Mouse (Mus musculus): ENCODE data around the gene Ifna16. TPM values are rescaled to one million over a fixed set of nuclear protein-coding genes. Genes with fewer than 3 reads are reported as not detected.

The Ifna16 gene
- not detected in 2 replicates for polyA plus RNA-seq (2016; fragmentation: Nextera tagmentation; extraction: Ambion mirVana)

DNA sequence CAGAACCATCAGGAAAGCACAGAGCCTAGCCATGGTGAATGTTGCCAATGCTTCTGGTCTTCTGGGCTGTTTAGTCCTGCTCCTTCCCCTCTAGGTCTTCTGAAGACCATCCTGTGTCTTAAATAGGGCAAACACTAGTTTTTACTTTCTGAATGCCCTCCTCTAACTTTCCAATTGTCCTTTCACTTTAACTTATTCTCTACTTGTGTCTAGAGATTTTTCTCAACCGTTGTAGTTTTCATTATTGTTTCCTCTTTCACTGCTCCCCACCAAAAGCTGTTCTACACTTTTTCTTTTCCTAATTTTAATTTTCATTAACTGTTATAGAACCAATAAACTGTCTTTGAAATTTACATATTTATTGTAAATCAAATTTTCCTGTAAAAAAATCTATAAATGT lies at the start of gene Ifna16:
Ifna16 (minus strand) TSS at position 101 of the 400 bp plus-strand sequence.
- Histone ChIP-seq H3K27ac (replicated peaks) (no peak within 1 kb of the TSS), H3K9me3 (no peaks in the 10 kb centered on the region), H3K27me3 (no peaks in the 10 kb centered on the region), H3K4me1 (no peaks in the 10 kb centered on the region), H3K9ac (replicated peaks) (no peak within 1 kb of the TSS), H3K36me3 (no peaks in the 10 kb centered on the region), H3K4me2 (replicated peaks) (no peak within 1 kb of the TSS), H3K4me3 (no peak within 1 kb of the TSS)
- ATAC-seq (ENCODE audit: low FRiP score, low read depth) = no peak
- WGBS = 77% methylated on average over 1 of the region's 1 CpGs

DNA sequence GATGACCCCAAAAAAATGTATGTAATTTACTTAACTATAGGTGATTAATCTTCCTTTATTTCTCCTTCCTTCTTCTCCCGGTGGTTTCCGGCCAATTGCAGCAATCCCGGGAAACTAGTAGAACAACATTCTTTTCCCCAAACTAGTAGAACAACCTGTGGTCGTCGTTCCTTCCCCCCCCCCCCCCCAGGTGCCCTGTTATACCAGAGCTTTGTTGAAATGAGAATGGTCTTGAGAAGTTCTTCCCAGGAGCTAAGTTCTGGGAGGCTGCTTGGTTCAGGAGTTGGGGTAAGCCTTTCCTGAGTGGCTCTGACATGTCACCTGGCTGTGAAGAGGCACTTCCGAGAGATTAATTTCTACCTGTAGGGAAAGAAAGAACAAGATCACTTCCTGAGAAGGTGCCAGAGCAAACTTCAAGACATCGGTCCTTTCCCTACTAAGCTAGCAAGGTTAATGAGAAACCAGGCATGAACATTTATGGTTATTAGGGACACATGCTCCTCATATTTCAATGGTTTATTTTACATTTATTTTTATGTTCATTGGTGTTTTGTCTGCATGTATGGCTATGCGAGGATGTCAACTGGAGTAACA lies 46.9 kb upstream of the Ifna16 start:
- H3K9me3 ChIP-seq = no peaks in the 10 kb centered on the region
- peaks cover 8% of the 10 kb centered on the region for H3K36me3 ChIP-seq
- no peak overlapping the region for H3K9ac ChIP-seq (replicated peaks)
- H3K4me3 ChIP-seq = no peak overlapping the region
- no peaks in the 10 kb centered on the region for H3K27me3 ChIP-seq
- no peak overlapping the region for H3K4me2 ChIP-seq (replicated peaks)
- ATAC-seq (ENCODE audit: low FRiP score, low read depth) = no peak
- H3K4me1 ChIP-seq = peaks cover 20% of the 10 kb centered on the region
- 71% methylated on average over 8 of the region's 8 CpGs for WGBS
- H3K27ac ChIP-seq (replicated peaks) = no peak overlapping the region

DNA sequence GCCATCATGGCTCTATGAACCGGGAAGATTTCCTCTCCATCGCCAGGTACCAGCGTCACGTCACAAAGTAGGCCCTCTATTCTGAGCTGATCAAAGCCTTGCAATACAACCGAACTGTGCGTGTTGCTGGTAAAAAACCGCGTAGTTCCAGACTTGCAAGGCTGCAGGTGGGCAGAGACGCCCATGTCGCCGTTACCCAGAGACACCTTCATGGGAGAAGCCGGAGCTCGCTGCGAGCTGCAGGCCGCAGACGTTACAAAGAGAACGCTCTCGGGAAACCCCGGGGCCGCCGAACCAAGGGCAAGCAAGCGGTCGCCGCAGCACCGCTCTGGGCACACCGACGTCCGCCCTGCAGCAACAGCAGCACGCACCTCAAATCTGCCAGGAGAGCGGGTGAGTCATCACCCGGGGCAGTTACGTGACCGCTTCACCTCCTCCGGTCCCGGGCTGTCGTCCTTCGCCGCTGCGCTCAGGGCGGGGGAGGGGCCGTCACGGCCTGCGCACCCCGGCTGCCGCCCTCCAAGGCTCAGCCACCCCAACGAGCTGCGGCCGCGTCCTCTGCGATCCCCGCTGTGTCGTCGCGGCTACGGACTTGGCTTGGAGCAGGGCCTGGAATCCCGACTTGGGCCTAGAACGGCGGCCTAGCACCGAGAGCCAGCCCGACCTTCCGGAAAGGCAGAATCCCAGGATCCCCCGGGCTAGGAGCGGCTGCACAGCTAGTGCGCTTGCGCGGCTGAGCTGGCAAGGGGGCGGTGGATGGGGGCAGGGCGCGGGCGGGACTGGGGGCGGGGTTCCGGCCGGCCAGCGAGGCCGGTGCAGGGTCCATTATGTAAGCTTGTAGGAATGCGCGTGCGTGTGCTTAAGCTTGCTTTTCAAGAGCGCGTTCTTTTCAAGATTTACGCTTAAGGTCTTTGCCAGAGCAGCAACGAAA lies 45.3 kb upstream of the Ifna16 start, which contains the start of the genes Gm26566 and Klhl9:
Gm26566 (plus strand) TSS at position 15 of the 931 bp plus-strand sequence.
Klhl9 (minus strand) TSS at position 675 of the 931 bp plus-strand sequence.
- WGBS = under 1% methylated on average over 82 of the region's 82 CpGs
- Histone ChIP-seq H3K4me1 (peaks cover 26% of the 10 kb centered on the region), H3K9ac (replicated peaks) (peak within 1 kb of the TSS; percentile 83), H3K36me3 (peaks cover 13% of the 10 kb centered on the region), H3K27me3 (no peaks in the 10 kb centered on the region), H3K27ac (replicated peaks) (peak within 1 kb of the TSS; percentile 92), H3K4me3 (peak within 1 kb of the TSS; percentile 93), H3K9me3 (no peaks in the 10 kb centered on the region), H3K4me2 (replicated peaks) (peak within 1 kb of the TSS; percentile 79)
- ATAC-seq (ENCODE audit: low FRiP score, low read depth) = peak; percentile 98

DNA sequence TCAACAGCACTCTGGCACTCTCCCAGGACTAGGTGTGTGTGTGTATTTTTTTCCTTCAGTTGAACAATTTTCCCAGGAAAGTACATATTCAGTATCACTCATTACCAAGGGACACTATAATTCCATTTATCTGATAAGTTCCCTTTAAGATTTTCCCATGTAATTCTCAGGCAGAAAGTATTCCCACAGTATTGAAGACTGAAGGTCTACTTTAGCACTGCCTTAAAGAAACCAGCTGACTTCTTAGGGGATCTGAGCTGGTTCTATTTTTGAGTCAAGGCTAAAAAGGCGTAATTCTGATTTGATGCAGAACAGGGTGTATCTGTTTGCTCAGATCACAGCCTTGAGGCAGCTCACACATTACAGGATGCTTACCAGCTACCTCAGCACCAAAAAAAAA lies 42.0 kb upstream of the Ifna16 start:
- peaks cover 30% of the 10 kb centered on the region for H3K36me3 ChIP-seq
- no peak overlapping the region for H3K9ac ChIP-seq (replicated peaks)
- H3K27ac ChIP-seq (replicated peaks) = no peak overlapping the region
- peak overlapping the region; percentile 34 for H3K4me3 ChIP-seq
- WGBS = 69% methylated on average over 1 of the region's 1 CpGs
- H3K9me3 ChIP-seq = no peaks in the 10 kb centered on the region
- ATAC-seq (ENCODE audit: low FRiP score, low read depth) = no peak
- H3K4me1 ChIP-seq = peaks cover 26% of the 10 kb centered on the region
- H3K27me3 ChIP-seq = no peaks in the 10 kb centered on the region
- peak overlapping the region; percentile 50 for H3K4me2 ChIP-seq (replicated peaks)

DNA sequence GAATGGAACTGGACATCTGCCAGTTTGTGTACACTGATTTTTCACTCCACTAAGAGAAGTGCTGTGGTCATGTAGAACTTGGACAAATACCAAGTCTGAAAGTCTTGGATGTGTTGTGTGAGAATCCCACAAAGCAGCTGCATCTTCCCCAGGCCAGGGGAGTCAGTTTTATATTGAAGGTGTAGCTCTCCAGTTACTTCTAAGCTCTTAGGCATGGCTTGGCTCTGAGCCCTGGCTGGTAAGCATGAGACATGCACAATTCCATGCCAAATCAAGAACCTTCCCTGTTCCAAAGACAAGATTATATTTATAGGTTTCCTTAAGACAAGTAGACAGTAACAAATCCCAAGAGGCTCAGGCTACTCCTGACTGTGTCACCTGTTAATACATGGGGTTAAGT lies 38.3 kb upstream of the Ifna16 start:
- Histone ChIP-seq H3K9ac (replicated peaks) (no peak overlapping the region), H3K4me1 (peaks cover 12% of the 10 kb centered on the region), H3K36me3 (peaks cover 33% of the 10 kb centered on the region), H3K4me2 (replicated peaks) (no peak overlapping the region), H3K27ac (replicated peaks) (no peak overlapping the region), H3K4me3 (no peak overlapping the region), H3K27me3 (no peaks in the 10 kb centered on the region), H3K9me3 (no peaks in the 10 kb centered on the region)
- ATAC-seq (ENCODE audit: low FRiP score, low read depth) = no peak

DNA sequence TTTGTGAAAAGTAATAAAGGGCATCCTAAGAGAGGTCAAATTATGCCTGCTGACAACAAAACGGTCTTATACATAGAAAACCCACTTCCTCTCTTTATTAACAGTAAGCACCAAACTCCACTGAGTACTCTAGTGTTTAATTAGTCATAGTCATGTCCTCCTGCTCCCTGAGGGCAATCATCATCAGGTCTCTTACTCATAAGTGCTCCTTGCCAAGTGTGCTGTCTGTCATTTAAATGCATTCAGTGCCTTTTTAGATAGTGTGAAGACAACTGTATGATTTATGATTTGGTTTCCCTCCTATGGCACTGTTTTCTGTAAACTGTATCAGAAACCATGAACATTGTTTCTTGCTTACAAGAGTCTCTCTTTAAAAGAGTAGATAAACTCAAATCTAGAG lies 37.6 kb upstream of the Ifna16 start:
- Histone ChIP-seq H3K9ac (replicated peaks) (no peak overlapping the region), H3K36me3 (peaks cover 31% of the 10 kb centered on the region), H3K27me3 (no peaks in the 10 kb centered on the region), H3K4me1 (peaks cover 10% of the 10 kb centered on the region), H3K4me2 (replicated peaks) (no peak overlapping the region), H3K9me3 (no peaks in the 10 kb centered on the region), H3K4me3 (no peak overlapping the region), H3K27ac (replicated peaks) (no peak overlapping the region)
- no peak for ATAC-seq (ENCODE audit: low FRiP score, low read depth)
- 92% methylated on average over 1 of the region's 1 CpGs for WGBS

DNA sequence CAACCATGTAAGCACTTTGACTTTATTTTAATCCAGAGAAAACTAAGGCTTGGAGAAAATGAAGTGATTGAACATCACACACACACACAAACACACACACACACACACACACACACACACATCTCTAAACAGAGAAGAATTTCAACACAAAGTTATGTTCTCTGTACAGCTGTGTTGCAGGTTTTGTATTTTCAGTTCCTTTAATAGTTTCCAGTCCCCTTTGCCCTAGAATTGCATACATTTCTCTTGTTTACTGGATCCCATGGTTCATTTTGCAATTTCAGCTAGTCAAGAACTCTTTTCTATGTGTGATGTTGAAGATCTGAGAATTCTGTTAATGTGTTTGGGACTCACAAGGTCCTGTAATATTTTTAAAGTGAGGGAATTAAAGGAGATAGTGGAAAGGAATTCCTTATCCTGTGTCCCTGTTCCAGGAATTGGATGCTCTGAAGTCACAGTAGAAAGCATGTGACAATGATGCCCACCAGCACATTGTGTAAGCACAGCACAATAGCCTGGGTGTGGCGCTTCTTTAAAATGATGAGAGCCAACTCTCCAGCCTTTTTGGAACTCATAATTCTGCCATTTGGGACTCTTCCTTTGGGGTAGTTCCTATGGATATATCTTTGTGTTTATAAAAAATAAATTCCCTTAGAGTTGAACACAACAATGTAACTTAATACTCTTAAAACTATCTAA lies 30.6 kb upstream of the Ifna16 start:
- H3K36me3 ChIP-seq = no peaks in the 10 kb centered on the region
- no peak overlapping the region for H3K4me2 ChIP-seq (replicated peaks)
- H3K4me1 ChIP-seq = no peaks in the 10 kb centered on the region
- no peak overlapping the region for H3K27ac ChIP-seq (replicated peaks)
- H3K4me3 ChIP-seq = no peak overlapping the region
- no peak overlapping the region for H3K9ac ChIP-seq (replicated peaks)
- ATAC-seq (ENCODE audit: low FRiP score, low read depth) = no peak
- 92% methylated on average over 1 of the region's 1 CpGs for WGBS
- no peaks in the 10 kb centered on the region for H3K9me3 ChIP-seq
- H3K27me3 ChIP-seq = no peaks in the 10 kb centered on the region

DNA sequence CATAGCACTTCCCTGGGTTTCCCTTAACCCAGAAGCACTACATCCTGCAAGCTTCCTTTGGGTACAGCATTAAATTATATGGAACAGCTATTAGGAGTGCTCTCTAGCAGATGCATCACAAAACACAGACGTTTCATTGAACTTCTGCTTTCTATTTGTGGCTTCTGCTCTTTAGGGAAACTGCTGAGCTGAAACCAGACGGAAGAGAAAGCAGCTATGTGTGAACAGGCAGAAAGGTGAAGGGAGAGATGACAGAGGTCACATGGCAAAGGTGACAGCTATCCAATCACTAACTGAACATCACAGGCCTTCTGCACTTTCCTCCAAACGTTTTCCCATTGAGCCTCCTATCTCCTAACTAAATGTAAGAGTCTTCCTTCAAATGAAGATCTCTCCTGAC lies 29.2 kb upstream of the Ifna16 start:
- Histone ChIP-seq H3K4me3 (no peak overlapping the region), H3K36me3 (no peaks in the 10 kb centered on the region), H3K27ac (replicated peaks) (no peak overlapping the region), H3K9ac (replicated peaks) (no peak overlapping the region), H3K4me1 (no peaks in the 10 kb centered on the region), H3K9me3 (no peaks in the 10 kb centered on the region), H3K4me2 (replicated peaks) (no peak overlapping the region), H3K27me3 (no peaks in the 10 kb centered on the region)
- ATAC-seq (ENCODE audit: low FRiP score, low read depth) = no peak
- 36% methylated on average over 3 of the region's 3 CpGs for WGBS

DNA sequence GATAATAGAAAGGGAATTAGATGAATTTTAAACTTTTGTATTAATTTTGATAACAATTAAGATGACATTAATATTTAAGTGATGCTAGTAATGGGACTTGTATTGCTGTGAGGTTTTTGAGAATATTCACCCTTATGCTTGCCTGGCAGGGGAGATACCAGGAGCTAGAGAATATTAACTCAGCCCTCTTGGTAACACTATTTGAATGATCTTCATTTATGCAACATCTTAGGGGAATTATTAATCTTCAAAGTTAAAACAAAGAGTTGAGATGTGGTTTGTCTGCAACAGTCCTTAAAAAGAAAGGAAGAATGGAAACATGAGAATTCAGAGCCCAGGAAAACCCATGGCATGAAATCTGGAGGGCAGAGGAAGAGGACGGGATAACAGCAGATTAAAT lies 22.6 kb upstream of the Ifna16 start:
- Histone ChIP-seq H3K27me3 (no peaks in the 10 kb centered on the region), H3K9me3 (no peaks in the 10 kb centered on the region), H3K36me3 (no peaks in the 10 kb centered on the region), H3K4me3 (no peak overlapping the region), H3K4me1 (no peaks in the 10 kb centered on the region), H3K9ac (replicated peaks) (no peak overlapping the region), H3K4me2 (replicated peaks) (no peak overlapping the region), H3K27ac (replicated peaks) (no peak overlapping the region)
- WGBS = 84% methylated on average over 1 of the region's 1 CpGs
- ATAC-seq (ENCODE audit: low FRiP score, low read depth) = no peak

DNA sequence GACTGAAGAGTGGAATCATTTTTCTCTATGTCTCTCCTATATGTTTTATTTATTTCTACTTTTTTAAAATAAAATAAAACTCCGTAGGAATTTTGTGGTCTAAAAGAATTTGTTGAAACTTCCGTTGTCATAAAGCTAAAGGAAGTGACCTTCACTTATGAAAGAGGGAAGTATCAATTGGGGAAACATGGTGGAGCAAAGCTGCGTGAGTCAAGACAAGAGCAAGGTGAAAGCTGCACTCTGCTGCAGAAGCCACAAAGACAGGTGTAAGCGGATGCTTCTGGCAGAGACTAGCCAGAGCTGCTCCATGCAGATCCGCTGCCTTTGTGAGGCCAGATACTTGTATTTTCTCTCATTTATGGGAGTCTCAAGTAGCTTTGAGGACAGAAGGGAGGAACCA lies 22.1 kb upstream of the Ifna16 start:
- WGBS = 87% methylated on average over 5 of the region's 5 CpGs
- Histone ChIP-seq H3K36me3 (no peaks in the 10 kb centered on the region), H3K27ac (replicated peaks) (no peak overlapping the region), H3K9me3 (no peaks in the 10 kb centered on the region), H3K9ac (replicated peaks) (no peak overlapping the region), H3K4me3 (no peak overlapping the region), H3K27me3 (no peaks in the 10 kb centered on the region), H3K4me1 (no peaks in the 10 kb centered on the region), H3K4me2 (replicated peaks) (no peak overlapping the region)
- ATAC-seq (ENCODE audit: low FRiP score, low read depth) = no peak

DNA sequence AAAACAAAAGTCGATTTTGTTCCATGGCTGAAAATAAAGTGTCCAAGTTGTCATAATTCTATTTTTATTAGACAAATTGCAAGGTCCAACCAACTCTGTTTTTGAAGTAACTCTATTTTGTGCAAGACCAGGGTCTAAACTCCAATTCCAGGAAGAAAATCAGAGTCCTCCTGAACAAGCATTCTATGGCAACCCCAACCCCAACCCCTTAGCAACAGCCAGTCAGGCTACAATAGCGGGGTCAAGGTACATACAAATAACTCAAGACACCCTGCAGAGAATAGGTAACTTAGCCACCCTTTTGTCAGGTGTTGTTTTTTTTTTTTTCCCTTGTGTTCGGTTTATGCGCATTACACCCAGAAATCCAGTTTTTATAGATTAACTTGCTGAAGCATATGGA lies 21.0 kb upstream of the Ifna16 start:
- ATAC-seq (ENCODE audit: low FRiP score, low read depth) = no peak
- Histone ChIP-seq H3K36me3 (no peaks in the 10 kb centered on the region), H3K27ac (replicated peaks) (no peak overlapping the region), H3K9me3 (no peaks in the 10 kb centered on the region), H3K9ac (replicated peaks) (no peak overlapping the region), H3K4me2 (replicated peaks) (no peak overlapping the region), H3K4me1 (no peaks in the 10 kb centered on the region), H3K27me3 (no peaks in the 10 kb centered on the region), H3K4me3 (no peak overlapping the region)
- 85% methylated on average over 4 of the region's 4 CpGs for WGBS

DNA sequence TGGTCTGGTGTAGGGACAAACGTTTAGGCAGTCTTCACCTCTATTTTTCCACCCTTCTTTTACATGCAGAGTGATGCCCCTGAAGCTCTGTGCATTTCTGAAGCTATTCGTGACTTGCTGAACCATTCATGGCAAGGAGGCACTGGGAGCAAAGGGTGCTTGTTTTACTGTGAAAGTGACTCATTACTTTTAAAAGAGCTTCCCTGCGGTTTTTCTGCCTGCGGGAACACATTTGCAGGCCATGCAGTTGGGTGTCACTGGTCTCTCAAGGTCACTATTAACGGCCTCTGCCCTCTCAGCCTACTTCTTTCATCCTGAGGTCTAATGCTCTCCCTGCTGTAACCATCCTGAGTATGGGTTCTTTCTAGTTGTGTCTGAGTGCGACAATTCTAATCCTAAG lies 20.4 kb upstream of the Ifna16 start:
- WGBS = 67% methylated on average over 6 of the region's 6 CpGs
- no peak overlapping the region for H3K9ac ChIP-seq (replicated peaks)
- no peak for ATAC-seq (ENCODE audit: low FRiP score, low read depth)
- no peak overlapping the region for H3K27ac ChIP-seq (replicated peaks)
- H3K4me1 ChIP-seq = no peaks in the 10 kb centered on the region
- no peaks in the 10 kb centered on the region for H3K9me3 ChIP-seq
- H3K27me3 ChIP-seq = no peaks in the 10 kb centered on the region
- H3K4me3 ChIP-seq = no peak overlapping the region
- H3K4me2 ChIP-seq (replicated peaks) = no peak overlapping the region
- H3K36me3 ChIP-seq = no peaks in the 10 kb centered on the region
